Mouse (Mus musculus): Measurements from ENCODE around the gene Slc38a1. TPM values are rescaled to one million over a fixed set of nuclear protein-coding genes. Genes with fewer than 3 reads are reported as not detected.

Gene Slc38a1
- polyA plus RNA-seq, 1 experiment: 88.4 TPM

GRCm38 (mm10) chr15:96688784-96689318 is 46.1 kb upstream of the Slc38a1 start:
- TF ChIP-seq EP300 (IDR thresholded peaks at IDR 0.05; ENCODE audit: insufficient read depth, low read depth, low read length): no peak
- no peak for TF ChIP-seq CTCF (IDR thresholded peaks at IDR 0.05; ENCODE audit: low read depth, low read length)
- TF ChIP-seq POLR2A (IDR thresholded peaks at IDR 0.05; ENCODE audit: insufficient read depth, low read length): no peak
- Histone ChIP-seq H3K4me3 (ENCODE audit: low read depth, low read length) (no peak overlapping the region), H3K4me1 (ENCODE audit: control insufficient read depth, insufficient read depth, low read length) (no peaks in the 10 kb centered on the region), H3K9ac (ENCODE audit: low read depth, poor library complexity, severe bottlenecking) (no peak overlapping the region), H3K27me3 (ENCODE audit: control insufficient read depth, insufficient read depth, low read length, poor library complexity, severe bottlenecking) (no peaks in the 10 kb centered on the region), H3K36me3 (ENCODE audit: control insufficient read depth, insufficient read depth, low read length, poor library complexity, severe bottlenecking) (peaks cover 62% of the 10 kb centered on the region), H3K9me3 (replicated peaks; ENCODE audit: control insufficient read depth, insufficient read depth, low read length, poor library complexity, severe bottlenecking) (no peaks in the 10 kb centered on the region), H3K27ac (ENCODE audit: insufficient read depth, low read length) (no peak overlapping the region)

GRCm38 (mm10) chr15:96688036-96688435 is 45.3 kb upstream of the Slc38a1 start:
- Histone ChIP-seq H3K4me1 (ENCODE audit: control insufficient read depth, insufficient read depth, low read length) (no peaks in the 10 kb centered on the region), H3K4me3 (ENCODE audit: low read depth, low read length) (no peak overlapping the region), H3K27me3 (ENCODE audit: control insufficient read depth, insufficient read depth, low read length, poor library complexity, severe bottlenecking) (no peaks in the 10 kb centered on the region), H3K9me3 (replicated peaks; ENCODE audit: control insufficient read depth, insufficient read depth, low read length, poor library complexity, severe bottlenecking) (no peaks in the 10 kb centered on the region), H3K27ac (ENCODE audit: insufficient read depth, low read length) (no peak overlapping the region), H3K36me3 (ENCODE audit: control insufficient read depth, insufficient read depth, low read length, poor library complexity, severe bottlenecking) (peaks cover 53% of the 10 kb centered on the region), H3K9ac (ENCODE audit: low read depth, poor library complexity, severe bottlenecking) (no peak overlapping the region)
- TF ChIP-seq POLR2A (IDR thresholded peaks at IDR 0.05; ENCODE audit: insufficient read depth, low read length) (no peak), CTCF (IDR thresholded peaks at IDR 0.05; ENCODE audit: low read depth, low read length) (no peak), EP300 (IDR thresholded peaks at IDR 0.05; ENCODE audit: insufficient read depth, low read depth, low read length) (no peak)

DNA sequence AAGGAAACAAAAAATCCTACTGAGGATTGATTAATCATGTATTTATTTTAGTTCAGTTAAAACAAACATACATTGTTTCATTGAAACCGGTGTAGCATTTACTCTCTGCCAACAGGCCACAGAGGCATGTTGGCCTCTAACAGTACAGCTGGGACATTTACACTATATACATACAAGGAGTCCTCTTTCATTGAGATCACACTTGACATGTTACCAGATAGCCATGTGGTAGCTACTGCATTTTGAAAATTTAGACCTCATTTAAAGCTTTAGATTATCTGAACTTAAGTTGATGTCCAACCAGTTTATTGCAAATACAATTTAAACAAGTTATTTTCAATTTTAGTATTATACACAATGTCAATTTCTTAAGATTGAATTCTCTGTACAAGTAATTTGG is 44.7 kb upstream of the Slc38a1 start:
- Histone ChIP-seq H3K4me1 (ENCODE audit: control insufficient read depth, insufficient read depth, low read length) (no peaks in the 10 kb centered on the region), H3K36me3 (ENCODE audit: control insufficient read depth, insufficient read depth, low read length, poor library complexity, severe bottlenecking) (peaks cover 47% of the 10 kb centered on the region), H3K9me3 (replicated peaks; ENCODE audit: control insufficient read depth, insufficient read depth, low read length, poor library complexity, severe bottlenecking) (no peaks in the 10 kb centered on the region), H3K4me3 (ENCODE audit: low read depth, low read length) (no peak overlapping the region), H3K27me3 (ENCODE audit: control insufficient read depth, insufficient read depth, low read length, poor library complexity, severe bottlenecking) (no peaks in the 10 kb centered on the region), H3K27ac (ENCODE audit: insufficient read depth, low read length) (no peak overlapping the region), H3K9ac (ENCODE audit: low read depth, poor library complexity, severe bottlenecking) (no peak overlapping the region)
- TF ChIP-seq POLR2A (IDR thresholded peaks at IDR 0.05; ENCODE audit: insufficient read depth, low read length) (no peak), EP300 (IDR thresholded peaks at IDR 0.05; ENCODE audit: insufficient read depth, low read depth, low read length) (no peak), CTCF (IDR thresholded peaks at IDR 0.05; ENCODE audit: low read depth, low read length) (no peak)

- Histone ChIP-seq H3K4me3 (ENCODE audit: low read depth, low read length) (no peak overlapping the region), H3K9ac (ENCODE audit: low read depth, poor library complexity, severe bottlenecking) (no peak overlapping the region), H3K4me1 (ENCODE audit: control insufficient read depth, insufficient read depth, low read length) (no peaks in the 10 kb centered on the region), H3K9me3 (replicated peaks; ENCODE audit: control insufficient read depth, insufficient read depth, low read length, poor library complexity, severe bottlenecking) (no peaks in the 10 kb centered on the region), H3K27ac (ENCODE audit: insufficient read depth, low read length) (no peak overlapping the region), H3K36me3 (ENCODE audit: control insufficient read depth, insufficient read depth, low read length, poor library complexity, severe bottlenecking) (peaks cover 38% of the 10 kb centered on the region), H3K27me3 (ENCODE audit: control insufficient read depth, insufficient read depth, low read length, poor library complexity, severe bottlenecking) (no peaks in the 10 kb centered on the region; the same call in 1 of the 2 replicates)
- no peak for TF ChIP-seq CTCF (IDR thresholded peaks at IDR 0.05; ENCODE audit: low read depth, low read length)
- TF ChIP-seq EP300 (IDR thresholded peaks at IDR 0.05; ENCODE audit: insufficient read depth, low read depth, low read length): no peak
- TF ChIP-seq POLR2A (IDR thresholded peaks at IDR 0.05; ENCODE audit: insufficient read depth, low read length): no peak
Measured at GRCm38 (mm10) chr15:96686201-96687159, 43.8 kb upstream of the Slc38a1 start.

DNA sequence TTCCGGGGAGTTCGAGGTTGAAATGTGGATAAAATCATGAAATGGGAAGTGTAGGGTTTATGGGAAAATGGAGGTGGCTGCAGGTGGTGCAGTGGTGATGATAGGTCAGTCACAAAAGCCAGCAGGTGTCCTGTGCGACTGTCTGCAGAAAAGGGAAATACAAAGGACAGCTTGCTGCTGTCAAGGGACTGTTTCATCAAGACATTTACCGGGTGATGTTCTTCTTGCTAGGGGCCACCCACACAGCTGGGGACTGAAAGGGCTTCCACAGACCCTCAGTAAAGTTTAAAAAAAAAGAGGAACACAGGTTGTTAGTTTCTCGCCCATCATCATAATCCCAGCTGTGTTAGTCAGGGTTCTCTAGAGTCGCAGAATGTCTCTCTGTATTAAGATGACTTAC is 42.6 kb upstream of the Slc38a1 start:
- Histone ChIP-seq H3K9me3 (replicated peaks; ENCODE audit: control insufficient read depth, insufficient read depth, low read length, poor library complexity, severe bottlenecking) (no peaks in the 10 kb centered on the region), H3K4me3 (ENCODE audit: low read depth, low read length) (no peak overlapping the region), H3K4me1 (ENCODE audit: control insufficient read depth, insufficient read depth, low read length) (no peaks in the 10 kb centered on the region), H3K36me3 (ENCODE audit: control insufficient read depth, insufficient read depth, low read length, poor library complexity, severe bottlenecking) (peaks cover 26% of the 10 kb centered on the region), H3K9ac (ENCODE audit: low read depth, poor library complexity, severe bottlenecking) (no peak overlapping the region), H3K27ac (ENCODE audit: insufficient read depth, low read length) (no peak overlapping the region), H3K27me3 (ENCODE audit: control insufficient read depth, insufficient read depth, low read length, poor library complexity, severe bottlenecking) (no peaks in the 10 kb centered on the region; the same call in 1 of the 2 replicates)
- TF ChIP-seq CTCF (IDR thresholded peaks at IDR 0.05; ENCODE audit: low read depth, low read length) (no peak), POLR2A (IDR thresholded peaks at IDR 0.05; ENCODE audit: insufficient read depth, low read length) (no peak), EP300 (IDR thresholded peaks at IDR 0.05; ENCODE audit: insufficient read depth, low read depth, low read length) (no peak)

All from ES-Bruce4 (cell line).